Mouse (Mus musculus) myocyte (in vitro differentiated cells): ENCODE data around the gene Itga10. TPM values are rescaled to one million over a fixed set of nuclear protein-coding genes. Genes with fewer than 3 reads are reported as not detected.
"Not testable (repeated sequence)": the region's sequence is repeated elsewhere in the genome, so short reads cannot be mapped to it uniquely, and the experiment has no call there.

Experiments used
- H3K27me3 ChIP-seq: one replicate; pipeline ENCODE4 v1.6.1; 2011; ENCODE audit not compliant: control insufficient read depth, insufficient read depth, insufficient read length
- H3K36me3 ChIP-seq: one replicate; pipeline ENCODE4 v1.6.1; 2011; ENCODE audit not compliant: control insufficient read depth, insufficient read depth
- H3K4me2 ChIP-seq: one replicate; pipeline ENCODE4 v1.6.1; 2011; ENCODE audit warnings: low read depth, control low read depth
- H3K4me3 ChIP-seq: one replicate; pipeline ENCODE4 v1.5.1; 2011; ENCODE audit warnings: mild to moderate bottlenecking, control low read depth, moderate library complexity
- H3K79me2 ChIP-seq: one replicate; pipeline ENCODE4 v1.6.1; 2011; ENCODE audit not compliant: control insufficient read depth, insufficient read depth
- H3ac ChIP-seq: one replicate; pipeline ENCODE4 v1.6.1; 2011; ENCODE audit not compliant: control insufficient read depth, insufficient read length
- CEBPB ChIP-seq: IDR thresholded peaks from 2 replicates; pipeline ENCODE4 v1.6.1; 2011; ENCODE audit warnings: mild to moderate bottlenecking, moderate library complexity; ENCODE audit not compliant: poor library complexity, insufficient read depth, severe bottlenecking
- E2F4 ChIP-seq: IDR thresholded peaks from one replicate; pipeline ENCODE4 v1.6.1; 2011; ENCODE audit warnings: mild to moderate bottlenecking, control low read depth, moderate library complexity; ENCODE audit not compliant: insufficient read depth
- MAX ChIP-seq: IDR thresholded peaks from one replicate; pipeline ENCODE4 v1.6.1; 2011; ENCODE audit warnings: low read depth, mild to moderate bottlenecking, control low read depth
- MYOD1 ChIP-seq, 3 experiments: IDR thresholded peaks; one replicate each; pipeline ENCODE4 v1.6.1; 2011; ENCODE audit warnings: control low read depth in 2 of 3, low read depth in 2 of 3, mild to moderate bottlenecking in 2 of 3, moderate library complexity in 1 of 3; ENCODE audit not compliant: insufficient read length in 2 of 3, control insufficient read depth in 1 of 3
- MYOG ChIP-seq, 3 experiments: IDR thresholded peaks; one replicate each; pipeline ENCODE4 v1.6.1; 2011; ENCODE audit warnings: control low read depth in 2 of 3, low read depth in 2 of 3, mild to moderate bottlenecking in 2 of 3; ENCODE audit not compliant: insufficient read length in 2 of 3, control insufficient read depth in 1 of 3, insufficient read depth in 1 of 3
- POLR2A ChIP-seq: IDR thresholded peaks from one replicate; pipeline ENCODE4 v1.6.1; 2011; ENCODE audit warnings: low read depth, mild to moderate bottlenecking, control low read depth, moderate library complexity; ENCODE audit not compliant: insufficient read length
- POLR2AphosphoS2 ChIP-seq: IDR thresholded peaks from one replicate; pipeline ENCODE4 v1.6.1; 2011; ENCODE audit warnings: low read depth, control low read depth; ENCODE audit not compliant: insufficient read length
- REST ChIP-seq: IDR thresholded peaks from one replicate; pipeline ENCODE4 v1.6.1; 2011; ENCODE audit warnings: mild to moderate bottlenecking, control low read depth, moderate library complexity; ENCODE audit not compliant: insufficient read depth, insufficient read length
- SRF ChIP-seq: IDR thresholded peaks from one replicate; pipeline ENCODE4 v1.6.1; 2011; ENCODE audit warnings: low read depth; ENCODE audit not compliant: control insufficient read depth, insufficient read length
- TCF12 ChIP-seq: IDR thresholded peaks from one replicate; pipeline ENCODE4 v1.6.1; 2011; ENCODE audit warnings: mild to moderate bottlenecking, control low read depth; ENCODE audit not compliant: poor library complexity, insufficient read depth, severe bottlenecking
- TCF3 ChIP-seq: IDR thresholded peaks from one replicate; pipeline ENCODE4 v1.6.1; 2011; ENCODE audit warnings: low read depth, control low read depth; ENCODE audit not compliant: insufficient read length
- USF1 ChIP-seq: IDR thresholded peaks from one replicate; pipeline ENCODE4 v1.6.1; 2011; ENCODE audit warnings: low read depth, mild to moderate bottlenecking, control low read depth, moderate library complexity
- polyA plus RNA-seq: library from polyadenylated mRNA; unstranded; fragments of >200 nt; fragmentation: generic; extraction: Trizol; gene quantifications from one replicate; pipeline ENCODE4 v1.2.1, GENCODE M21; 2012; ENCODE audit warnings: missing spikeins

Itga10 gene
- polyA plus RNA-seq, 1 experiment = 1.9 TPM

- H3K4me2 ChIP-seq = no peak overlapping the region
- no peaks in the 10 kb centered on the region for H3K79me2 ChIP-seq
- H3ac ChIP-seq = no peak overlapping the region
- H3K36me3 ChIP-seq = peaks cover 7% of the 10 kb centered on the region
- H3K4me3 ChIP-seq = no peak overlapping the region
- TF ChIP-seq MAX (no peak), POLR2A (no peak), MYOD1 (IDR thresholded peaks at IDR 0.05; ENCODE audit: control insufficient read depth in 1 of 3, insufficient read length in 2 of 3, low read depth in 2 of 3) (no peak), MYOG (IDR thresholded peaks at IDR 0.05; ENCODE audit: control insufficient read depth in 1 of 3, insufficient read depth in 1 of 3, insufficient read length in 2 of 3, low read depth in 2 of 3) (no peak), E2F4 (no peak), USF1 (no peak), SRF (no peak), TCF3 (no peak), TCF12 (no peak)
- H3K27me3 ChIP-seq = no peaks in the 10 kb centered on the region
These were observed 2.0 kb downstream of the Itga10 start for GRCm38 (mm10) chr3:96647365-96647764.

- Histone ChIP-seq H3K36me3 (no peaks in the 10 kb centered on the region), H3K4me3 (no peak overlapping the region), H3ac (no peak overlapping the region), H3K4me2 (no peak overlapping the region), H3K79me2 (no peaks in the 10 kb centered on the region), H3K27me3 (no peaks in the 10 kb centered on the region)
- no peak for TF ChIP-seq USF1
- no peak for TF ChIP-seq POLR2AphosphoS2
- no peak for TF ChIP-seq REST
- TF ChIP-seq E2F4 = no peak
- no peak for TF ChIP-seq TCF12
- no peak for TF ChIP-seq SRF
- TF ChIP-seq MAX = no peak
- TF ChIP-seq MYOG (IDR thresholded peaks at IDR 0.05; ENCODE audit: control insufficient read depth in 1 of 3, insufficient read depth in 1 of 3, insufficient read length in 2 of 3, low read depth in 2 of 3) = no peak
- TF ChIP-seq MYOD1 (IDR thresholded peaks at IDR 0.05; ENCODE audit: control insufficient read depth in 1 of 3, insufficient read length in 2 of 3, low read depth in 2 of 3) = no peak
- no peak for TF ChIP-seq TCF3
- TF ChIP-seq POLR2A = no peak
- no peak for TF ChIP-seq CEBPB
These were observed 15.5 kb downstream of the Itga10 start for GRCm38 (mm10) chr3:96660901-96661300.

- H3ac ChIP-seq = no peak overlapping the region
- TF ChIP-seq E2F4 (no peak), TCF12 (no peak), POLR2AphosphoS2 (no peak), POLR2A (no peak), MAX (no peak), MYOG (IDR thresholded peaks at IDR 0.05; ENCODE audit: control insufficient read depth in 1 of 3, insufficient read depth in 1 of 3, insufficient read length in 2 of 3, low read depth in 2 of 3) (no peak), REST (no peak), SRF (no peak), TCF3 (no peak), MYOD1 (IDR thresholded peaks at IDR 0.05; ENCODE audit: control insufficient read depth in 1 of 3, insufficient read length in 2 of 3, low read depth in 2 of 3) (no peak), USF1 (no peak), CEBPB (no peak)
- H3K4me3 ChIP-seq = peak overlapping the region; percentile 12
- H3K79me2 ChIP-seq = no peaks in the 10 kb centered on the region
- peak overlapping the region; percentile 61 for H3K4me2 ChIP-seq
- no peaks in the 10 kb centered on the region for H3K36me3 ChIP-seq
- H3K27me3 ChIP-seq = no peaks in the 10 kb centered on the region
These were observed 17.4 kb downstream of the Itga10 start for GRCm38 (mm10) chr3:96662731-96663316.

GRCm38 (mm10) chr3:96663432-96664239 is 18.3 kb downstream of the Itga10 start:
- Histone ChIP-seq H3K79me2 (no peaks in the 10 kb centered on the region), H3K36me3 (no peaks in the 10 kb centered on the region), H3K4me3 (peak overlapping the region; percentile 12), H3K27me3 (no peaks in the 10 kb centered on the region), H3ac (no peak overlapping the region), H3K4me2 (peak overlapping the region; percentile 91)
- TF ChIP-seq TCF12 (peak; percentile 15), MYOG (IDR thresholded peaks at IDR 0.05; ENCODE audit: control insufficient read depth in 1 of 3, insufficient read depth in 1 of 3, insufficient read length in 2 of 3, low read depth in 2 of 3) (peak in 2 of 3 experiments; percentile 42 to 74), SRF (no peak), MYOD1 (IDR thresholded peaks at IDR 0.05; ENCODE audit: control insufficient read depth in 1 of 3, insufficient read length in 2 of 3, low read depth in 2 of 3) (peak; percentile 30 to 44 (median 44))

- H3K36me3 ChIP-seq = not testable (repeated sequence)
These were observed 20.5 kb downstream of the Itga10 start for GRCm38 (mm10) chr3:96665732-96666363.

More at GRCm38 (mm10) chr3:96665732-96666363, 20.5 kb downstream of the Itga10 start:
- not testable (repeated sequence) for H3ac ChIP-seq, H3K79me2 ChIP-seq, H3K27me3 ChIP-seq, H3K4me3 ChIP-seq, H3K4me2 ChIP-seq
